Mouse (Mus musculus): ENCODE results near the gene Zfp715. TPM values are rescaled to one million over a fixed set of nuclear protein-coding genes. Genes with fewer than 3 reads are reported as not detected.
A peak's percentile ranks its signal among the peaks of the same experiment; 100 is the strongest.

The Zfp715 gene
- 3.7 and 4.6 TPM in 2 replicates for polyA plus RNA-seq (2012; rRNA removed)

DNA sequence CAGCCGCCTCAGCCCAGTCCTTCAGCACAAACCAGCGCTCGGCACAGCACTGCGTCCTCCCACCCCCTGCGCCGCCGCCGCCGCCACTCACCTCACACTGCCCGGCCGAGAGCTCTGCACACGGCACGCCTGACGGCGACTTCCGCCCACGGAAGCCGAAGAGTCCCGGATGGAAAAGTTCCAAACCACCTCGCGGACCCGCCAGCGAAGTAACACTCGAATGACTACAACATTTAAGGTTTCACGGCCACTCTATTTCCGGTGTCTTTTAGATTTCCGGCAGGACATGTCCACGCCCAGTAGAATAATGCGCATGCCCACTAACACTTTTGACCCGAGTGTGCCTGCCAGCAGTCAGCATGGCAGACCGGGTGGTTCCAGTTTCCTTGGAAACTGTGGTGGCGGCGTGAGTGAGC lies at the start of gene Zfp715:
Gene Zfp715 (minus strand): TSS at position 282 of the 416 bp plus-strand sequence.
- peak; percentile 98 for DNase-seq
- TF ChIP-seq POLR2A (IDR thresholded peaks at IDR 0.05; ENCODE audit: low read depth, low read length) (no peak), CTCF (conservative IDR thresholded peaks at IDR 0.05; ENCODE audit: insufficient read depth, insufficient read length, low read depth, low read length) (no peak)
- Histone ChIP-seq H3K4me3 (ENCODE audit: insufficient read depth, low read depth, low read length) (peak within 1 kb of the TSS; percentile 74), H3K27ac (ENCODE audit: insufficient read depth, low read depth, low read length) (peak within 1 kb of the TSS; percentile 52), H3K27me3 (replicated peaks; ENCODE audit: control insufficient read depth, insufficient read depth, low read length) (no peaks in the 10 kb centered on the region), H3K4me1 (ENCODE audit: control insufficient read depth, insufficient read depth, low read length) (peaks cover 5% of the 10 kb centered on the region), H3K36me3 (ENCODE audit: control insufficient read depth, insufficient read depth, low read length) (no peaks in the 10 kb centered on the region; the same call in 1 of the 2 replicates)
- under 1% methylated on average over 33 of the region's 33 CpGs for WGBS

DNA sequence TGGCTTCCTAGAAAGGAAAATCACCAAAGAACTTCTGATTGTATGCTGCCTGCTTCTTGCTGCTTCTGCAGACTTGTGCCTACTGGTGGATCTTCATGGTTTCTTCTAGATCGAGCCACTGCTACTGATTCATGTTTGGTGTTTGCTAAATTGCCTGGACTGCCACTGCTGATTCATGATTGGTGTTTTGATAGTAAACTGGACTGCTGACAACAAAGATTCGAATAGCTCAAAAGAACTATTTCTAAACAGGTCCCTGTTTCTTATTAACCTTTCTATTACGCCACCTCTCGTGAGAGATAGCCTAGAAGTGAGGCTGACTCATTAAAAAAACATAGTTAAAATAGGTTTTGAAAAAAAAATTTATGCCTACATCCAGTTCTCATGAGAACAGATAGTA lies 48.9 kb upstream of the Zfp715 start:
- no peaks in the 10 kb centered on the region for H3K27me3 ChIP-seq (replicated peaks; ENCODE audit: control insufficient read depth, insufficient read depth, low read length)
- 41% methylated on average over 4 of the region's 4 CpGs for WGBS
- H3K27ac ChIP-seq (ENCODE audit: insufficient read depth, low read depth, low read length) = no peak overlapping the region
- TF ChIP-seq POLR2A (IDR thresholded peaks at IDR 0.05; ENCODE audit: low read depth, low read length) = no peak
- TF ChIP-seq CTCF (conservative IDR thresholded peaks at IDR 0.05; ENCODE audit: insufficient read depth, insufficient read length, low read depth, low read length) = no peak
- H3K4me1 ChIP-seq (ENCODE audit: control insufficient read depth, insufficient read depth, low read length) = peaks cover 3% of the 10 kb centered on the region; the same call in 1 of the 2 replicates
- H3K36me3 ChIP-seq (ENCODE audit: control insufficient read depth, insufficient read depth, low read length) = no peaks in the 10 kb centered on the region
- no peak overlapping the region for H3K4me3 ChIP-seq (ENCODE audit: insufficient read depth, low read depth, low read length)
- peak; percentile 11 for DNase-seq

DNA sequence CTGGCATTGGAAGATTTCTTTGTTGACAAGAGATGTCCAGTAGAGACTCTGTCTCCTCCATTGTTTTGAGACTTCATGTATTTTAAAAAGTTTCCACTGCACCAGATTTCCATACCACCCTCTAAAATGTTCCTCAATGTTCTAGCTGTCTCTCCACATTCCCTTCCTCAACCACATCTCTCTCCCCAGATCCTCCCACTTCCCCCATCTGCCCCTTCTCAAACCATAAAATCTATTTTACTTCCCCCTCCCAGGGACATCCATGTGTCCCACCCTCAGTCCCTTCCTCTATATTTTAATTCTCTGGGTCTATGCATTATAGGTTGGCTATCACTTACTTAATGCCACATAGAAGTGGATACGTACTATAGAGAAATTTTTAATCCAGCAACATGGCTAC lies 48.3 kb upstream of the Zfp715 start:
- H3K36me3 ChIP-seq (ENCODE audit: control insufficient read depth, insufficient read depth, low read length) = no peaks in the 10 kb centered on the region
- TF ChIP-seq CTCF (conservative IDR thresholded peaks at IDR 0.05; ENCODE audit: insufficient read depth, insufficient read length, low read depth, low read length) = no peak
- no peak for TF ChIP-seq POLR2A (IDR thresholded peaks at IDR 0.05; ENCODE audit: low read depth, low read length)
- H3K4me1 ChIP-seq (ENCODE audit: control insufficient read depth, insufficient read depth, low read length) = peaks cover 3% of the 10 kb centered on the region; the same call in 1 of the 2 replicates
- no peaks in the 10 kb centered on the region for H3K27me3 ChIP-seq (replicated peaks; ENCODE audit: control insufficient read depth, insufficient read depth, low read length)
- no peak for DNase-seq
- no peak overlapping the region for H3K4me3 ChIP-seq (ENCODE audit: insufficient read depth, low read depth, low read length)
- WGBS = 89% methylated on average over 1 of the region's 1 CpGs
- H3K27ac ChIP-seq (ENCODE audit: insufficient read depth, low read depth, low read length) = no peak overlapping the region

- no peak overlapping the region for H3K4me3 ChIP-seq (ENCODE audit: insufficient read depth, low read depth, low read length)
- H3K36me3 ChIP-seq (ENCODE audit: control insufficient read depth, insufficient read depth, low read length) = no peaks in the 10 kb centered on the region
- no peak overlapping the region for H3K27ac ChIP-seq (ENCODE audit: insufficient read depth, low read depth, low read length)
- DNase-seq = peak; percentile 10
- WGBS = 72% methylated on average over 3 of the region's 3 CpGs
- H3K27me3 ChIP-seq (replicated peaks; ENCODE audit: control insufficient read depth, insufficient read depth, low read length) = no peaks in the 10 kb centered on the region; the same call in 1 of the 2 replicates
- no peak for TF ChIP-seq POLR2A (IDR thresholded peaks at IDR 0.05; ENCODE audit: low read depth, low read length)
- no peak for TF ChIP-seq CTCF (conservative IDR thresholded peaks at IDR 0.05; ENCODE audit: insufficient read depth, insufficient read length, low read depth, low read length)
- H3K4me1 ChIP-seq (ENCODE audit: control insufficient read depth, insufficient read depth, low read length) = peaks cover 3% of the 10 kb centered on the region; the same call in 1 of the 2 replicates
These were observed 45.5 kb upstream of the Zfp715 start for GRCm38 (mm10) chr7:43358556-43358955.

DNA sequence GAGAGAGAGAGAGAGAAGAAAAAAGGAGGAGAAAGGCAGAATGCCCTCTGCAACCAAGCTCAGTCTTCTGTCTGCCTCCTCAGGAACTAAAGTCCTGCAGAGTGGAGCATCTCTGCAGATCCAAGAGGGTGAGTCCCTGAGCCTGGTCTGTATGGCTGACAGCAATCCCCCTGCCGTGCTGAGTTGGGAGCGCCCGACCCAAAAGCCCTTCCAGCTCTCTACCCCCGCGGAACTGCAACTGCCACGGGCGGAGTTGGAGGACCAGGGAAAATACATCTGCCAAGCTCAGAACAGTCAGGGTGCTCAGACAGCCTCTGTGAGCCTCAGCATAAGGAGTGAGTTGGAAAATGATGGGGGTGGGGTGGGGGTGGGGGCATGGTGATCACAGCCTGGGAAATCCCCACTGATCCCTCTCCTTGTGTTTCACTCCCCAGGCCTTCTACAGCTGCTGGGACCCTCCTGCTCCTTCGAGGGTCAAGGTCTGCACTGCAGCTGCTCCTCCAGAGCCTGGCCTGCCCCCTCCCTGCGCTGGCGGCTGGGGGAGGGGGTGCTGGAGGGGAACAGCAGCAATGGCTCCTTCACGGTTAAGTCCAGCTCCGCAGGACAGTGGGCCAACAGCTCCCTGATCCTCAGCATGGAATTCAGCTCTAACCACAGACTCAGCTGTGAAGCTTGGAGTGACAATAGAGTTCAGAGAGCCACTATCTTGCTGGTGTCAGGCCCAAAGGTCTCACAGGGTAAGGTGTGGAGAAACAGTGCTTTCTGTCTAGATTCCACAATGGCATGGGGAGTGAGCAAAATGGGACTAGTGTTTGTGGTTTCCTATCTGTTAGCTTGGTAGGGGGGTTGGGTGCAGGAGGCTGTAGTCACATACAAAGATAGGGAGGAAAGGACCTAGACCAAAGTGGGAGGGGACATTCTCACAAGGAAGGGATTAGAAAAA lies 42.1 kb upstream of the Zfp715 start:
- Histone ChIP-seq H3K27me3 (replicated peaks; ENCODE audit: control insufficient read depth, insufficient read depth, low read length) (no peaks in the 10 kb centered on the region; the same call in 1 of the 2 replicates), H3K36me3 (ENCODE audit: control insufficient read depth, insufficient read depth, low read length) (no peaks in the 10 kb centered on the region), H3K4me1 (ENCODE audit: control insufficient read depth, insufficient read depth, low read length) (no peaks in the 10 kb centered on the region), H3K4me3 (ENCODE audit: insufficient read depth, low read depth, low read length) (no peak overlapping the region), H3K27ac (ENCODE audit: insufficient read depth, low read depth, low read length) (no peak overlapping the region)
- no peak for DNase-seq
- WGBS = 13% methylated on average over 12 of the region's 12 CpGs
- no peak for TF ChIP-seq CTCF (conservative IDR thresholded peaks at IDR 0.05; ENCODE audit: insufficient read depth, insufficient read length, low read depth, low read length)
- no peak for TF ChIP-seq POLR2A (IDR thresholded peaks at IDR 0.05; ENCODE audit: low read depth, low read length)

- WGBS = 77% methylated on average over 4 of the region's 4 CpGs
- H3K36me3 ChIP-seq (ENCODE audit: control insufficient read depth, insufficient read depth, low read length) = no peaks in the 10 kb centered on the region
- no peak for DNase-seq
- H3K27me3 ChIP-seq (replicated peaks; ENCODE audit: control insufficient read depth, insufficient read depth, low read length) = no peaks in the 10 kb centered on the region; the same call in 1 of the 2 replicates
- no peak overlapping the region for H3K27ac ChIP-seq (ENCODE audit: insufficient read depth, low read depth, low read length)
- H3K4me1 ChIP-seq (ENCODE audit: control insufficient read depth, insufficient read depth, low read length) = no peaks in the 10 kb centered on the region
- no peak for TF ChIP-seq CTCF (conservative IDR thresholded peaks at IDR 0.05; ENCODE audit: insufficient read depth, insufficient read length, low read depth, low read length)
- TF ChIP-seq POLR2A (IDR thresholded peaks at IDR 0.05; ENCODE audit: low read depth, low read length) = no peak
- no peak overlapping the region for H3K4me3 ChIP-seq (ENCODE audit: insufficient read depth, low read depth, low read length)
These were observed 40.7 kb upstream of the Zfp715 start for GRCm38 (mm10) chr7:43353758-43354157.

- Histone ChIP-seq H3K4me1 (ENCODE audit: control insufficient read depth, insufficient read depth, low read length) (no peaks in the 10 kb centered on the region), H3K27me3 (replicated peaks; ENCODE audit: control insufficient read depth, insufficient read depth, low read length) (no peaks in the 10 kb centered on the region; the same call in 1 of the 2 replicates), H3K27ac (ENCODE audit: insufficient read depth, low read depth, low read length) (no peak overlapping the region), H3K4me3 (ENCODE audit: insufficient read depth, low read depth, low read length) (no peak overlapping the region), H3K36me3 (ENCODE audit: control insufficient read depth, insufficient read depth, low read length) (no peaks in the 10 kb centered on the region)
- 68% methylated on average over 4 of the region's 4 CpGs for WGBS
- DNase-seq = no peak
- TF ChIP-seq POLR2A (IDR thresholded peaks at IDR 0.05; ENCODE audit: low read depth, low read length) = no peak
These were observed 40.0 kb upstream of the Zfp715 start for GRCm38 (mm10) chr7:43353118-43353517.
